Mouse (Mus musculus) gastrocnemius, adult 2 months (tissue): ENCODE measurements at regions not wholly inside any gene's neighbourhood (a gene's known extent, or its start where the extent isn't known, plus 50 kb on each side); places are given as distances from the start of the nearest gene placed in this dataset.

Source experiments
- DNase-seq: peaks from one replicate; pipeline ENCODE4 v3.0.0; 2022
- H3K27ac ChIP-seq: fragments of 200-600 bp; 2 replicates; pipeline ENCODE4 v1.8.1; 2022; ENCODE audit warnings: mild to moderate bottlenecking
- H3K4me3 ChIP-seq: fragments of 200-600 bp; 2 replicates; pipeline ENCODE4 v1.8.1; 2022; ENCODE audit warnings: mild to moderate bottlenecking, moderate library complexity
- CTCF ChIP-seq: fragments of 200-600 bp; IDR thresholded peaks from 2 replicates; pipeline ENCODE4 v1.8.1; 2022; ENCODE audit warnings: antibody characterized with exemption, mild to moderate bottlenecking, moderate library complexity
- intact Hi-C: fragments of 180-260 bp; cut with DNase I; formaldehyde crosslinking; loops from one replicate; pipeline ENCODE4 v1.15.1; 2025

GRCm38 (mm10) chr11:92858170-92858569 lies 239.7 kb upstream of the Car10 start:
- no peak for TF ChIP-seq CTCF
- DNase-seq: no peak
- Histone ChIP-seq H3K4me3 (no peak overlapping the region), H3K27ac (no peak overlapping the region)
- intact Hi-C loops: no loop called here

GRCm38 (mm10) chr11:92889693-92890454 lies 208.0 kb upstream of the Car10 start:
- no peak overlapping the region for H3K4me3 ChIP-seq
- peak; percentile 38 for TF ChIP-seq CTCF
- peak; percentile 44 for DNase-seq
- intact Hi-C loops: no loop called here
- H3K27ac ChIP-seq: no peak overlapping the region

- no peak overlapping the region for H3K27ac ChIP-seq
- no peak for TF ChIP-seq CTCF
- intact Hi-C loops: no loop called here
These were observed 198.5 kb upstream of the Car10 start for GRCm38 (mm10) chr11:92899296-92899695.

More at GRCm38 (mm10) chr11:92899296-92899695, 198.5 kb upstream of the Car10 start:
- no peak for DNase-seq
- no peak overlapping the region for H3K4me3 ChIP-seq
